Comparison of ENCODE assay signal across 19 mouse cellular contexts in genomic region chr13:91356516-91356915, GRCm38 (mm10).
"Had no signal": no experiment of that assay in that cellular context is flagged by ENCODE, and none has a peak within 500 bp of the region (broad histone marks: within the 10 kb centered on the region; RNA-seq: fewer than 3 reads in every experiment).

No protein-coding gene starts in this region.

- DNase-seq: lung, adult 18-20 months; lung, embryonic 14.5 days; lung, postnatal 10 days; lung, postnatal 4 days; midbrain, embryonic 14.5 days; retina, postnatal 1 day; right cerebral cortex, adult 18-20 months; right cerebral cortex, postnatal 25 days; right cerebral cortex, postnatal 4 days; spleen, adult 18-20 months; thymus, adult 18-20 months; thymus, postnatal 14 days; thymus, postnatal 36 days had no signal

- H3K27me3 ChIP-seq: midbrain, embryonic 12.5 days; neural tube, embryonic 13.5 days; neural tube, embryonic 15.5 days had no signal

- H3K27ac ChIP-seq: midbrain, embryonic 10.5 days; midbrain, embryonic 12.5 days; neural tube, embryonic 13.5 days; neural tube, embryonic 15.5 days had no signal

- H3K4me1 ChIP-seq: midbrain, embryonic 10.5 days; midbrain, embryonic 12.5 days; neural tube, embryonic 13.5 days; neural tube, embryonic 15.5 days had no signal

- H3K4me3 ChIP-seq: midbrain, embryonic 10.5 days; midbrain, embryonic 12.5 days; myocyte; neural tube, embryonic 13.5 days; neural tube, embryonic 15.5 days had no signal

- ATAC-seq: midbrain, embryonic 16.5 days had no signal
